13 mouse cellular contexts compared by ENCODE assay signal in genomic region chr15:87923906-87924305, GRCm38 (mm10).
DNase-seq lines count a peak whose midpoint lies in the region; ATAC-seq and TF ChIP-seq lines count a peak whose summit lies in the region.
"Had no signal": no experiment of that assay in that cellular context is flagged by ENCODE, and none has a peak within 500 bp of the region (broad histone marks: within the 10 kb centered on the region; RNA-seq: fewer than 3 reads in every experiment).

No protein-coding gene starts in this region.

- no peak overlapping the region for H3K4me2 ChIP-seq in forebrain, postnatal 0 days (ENCODE audit: low read depth)
- no peak overlapping the region for H3K4me2 ChIP-seq in forebrain, embryonic 16.5 days (ENCODE audit: low read length)
- H3K4me2 ChIP-seq in liver, postnatal 0 days (ENCODE audit: low read depth, low read length), result no peak overlapping the region
- H3K4me2 ChIP-seq in liver, embryonic 11.5 days, result no peak overlapping the region

- no peak for TF ChIP-seq EP300 in liver, postnatal 0 days (IDR thresholded peaks at IDR 0.05; ENCODE audit: low read depth)

- no peak overlapping the region for H3K4me3 ChIP-seq in forebrain, postnatal 0 days (ENCODE audit: low read depth, low read length)
- H3K4me3 ChIP-seq in forebrain, embryonic 16.5 days (replicated peaks; ENCODE audit: low read length), result no peak overlapping the region
- H3K4me3 ChIP-seq in liver, postnatal 0 days (ENCODE audit: low read depth, low read length), result no peak overlapping the region
- no peak overlapping the region for H3K4me3 ChIP-seq in liver, embryonic 11.5 days (ENCODE audit: low read depth, low read length)
- H3K4me3 ChIP-seq in olfactory bulb, adult 2 months (ENCODE audit: insufficient read depth, low read depth, low read length), result no peak overlapping the region
- H3K4me3 ChIP-seq: erythroblast, embryonic 14.5 days had no signal

- no peak for DNase-seq in forebrain, postnatal 0 days
- DNase-seq in liver, postnatal 0 days, result no peak
- no peak for DNase-seq in liver, embryonic 11.5 days (ENCODE audit: low spot score)
- DNase-seq in R1 (ENCODE audit: low read depth, low spot score), result peak; percentile 64
- DNase-seq: cerebellum, adult 8-10 months; kidney, adult 11 months; lung, adult 18-20 months; midbrain, embryonic 14.5 days had no signal

- no peak for TF ChIP-seq POLR2A in olfactory bulb, adult 2 months (IDR thresholded peaks at IDR 0.05; ENCODE audit: insufficient read depth, low read depth, low read length)

- no peaks in the 10 kb centered on the region for H3K36me3 ChIP-seq in forebrain, postnatal 0 days (ENCODE audit: insufficient read depth)
- no peaks in the 10 kb centered on the region for H3K36me3 ChIP-seq in forebrain, embryonic 16.5 days (ENCODE audit: control insufficient read depth, insufficient read depth)
- no peaks in the 10 kb centered on the region for H3K36me3 ChIP-seq in liver, postnatal 0 days (replicated peaks; ENCODE audit: insufficient read depth, low read length)
- no peaks in the 10 kb centered on the region for H3K36me3 ChIP-seq in liver, embryonic 11.5 days (ENCODE audit: control insufficient read depth, insufficient read depth, low read length)

- H3K4me1 ChIP-seq in forebrain, postnatal 0 days (ENCODE audit: insufficient read depth), result no peaks in the 10 kb centered on the region
- peaks cover 4% of the 10 kb centered on the region; the same call in 1 of the 2 replicates for H3K4me1 ChIP-seq in forebrain, embryonic 16.5 days (replicated peaks; ENCODE audit: control insufficient read depth, insufficient read depth, low read length)
- no peaks in the 10 kb centered on the region for H3K4me1 ChIP-seq in liver, postnatal 0 days (ENCODE audit: insufficient read depth)
- no peaks in the 10 kb centered on the region for H3K4me1 ChIP-seq in liver, embryonic 11.5 days (replicated peaks; ENCODE audit: control insufficient read depth, insufficient read depth, low read length)
- peaks cover 18% of the 10 kb centered on the region for H3K4me1 ChIP-seq in olfactory bulb, adult 2 months (ENCODE audit: control insufficient read depth, insufficient read depth, low read length)

- peak; percentile 52 for TF ChIP-seq CTCF in forebrain, postnatal 0 days (IDR thresholded peaks at IDR 0.05; ENCODE audit: low read depth)
- peak; percentile 20; the same call in 1 of the 2 replicates for TF ChIP-seq CTCF in liver, postnatal 0 days (IDR thresholded peaks at IDR 0.05; ENCODE audit: low read depth)
- TF ChIP-seq CTCF in olfactory bulb, adult 2 months (IDR thresholded peaks at IDR 0.05; ENCODE audit: insufficient read depth, low read depth, low read length), result peak; percentile 33; the same call in 1 of the 2 replicates

- no peaks in the 10 kb centered on the region for H3K9me3 ChIP-seq in forebrain, postnatal 0 days (ENCODE audit: low read length)
- no peaks in the 10 kb centered on the region for H3K9me3 ChIP-seq in forebrain, embryonic 16.5 days (ENCODE audit: control insufficient read depth, low read length)
- no peaks in the 10 kb centered on the region; the same call in 1 of the 2 replicates for H3K9me3 ChIP-seq in liver, postnatal 0 days (ENCODE audit: low read length)
- H3K9me3 ChIP-seq in liver, embryonic 11.5 days (ENCODE audit: control insufficient read depth, low read length), result no peaks in the 10 kb centered on the region

- WGBS in forebrain, postnatal 0 days, result 43% methylated on average over 9 of the region's 9 CpGs
- WGBS in forebrain, embryonic 16.5 days, result 42% methylated on average over 9 of the region's 9 CpGs
- 37% methylated on average over 9 of the region's 9 CpGs for WGBS in liver, postnatal 0 days (ENCODE audit: insufficient replicate concordance)
- 39% methylated on average over 9 of the region's 9 CpGs for WGBS in liver, embryonic 11.5 days
- WGBS in olfactory bulb, adult 2 months, result 50% methylated on average over 9 of the region's 9 CpGs

- no peak overlapping the region for H3K9ac ChIP-seq in forebrain, postnatal 0 days
- H3K9ac ChIP-seq in forebrain, embryonic 16.5 days (replicated peaks; ENCODE audit: low read depth, low read length), result no peak overlapping the region
- H3K9ac ChIP-seq in liver, postnatal 0 days (replicated peaks), result no peak overlapping the region
- no peak overlapping the region for H3K9ac ChIP-seq in liver, embryonic 11.5 days (ENCODE audit: low read depth, low read length)

- H3K27ac ChIP-seq in forebrain, postnatal 0 days (ENCODE audit: low read depth, low read length), result no peak overlapping the region
- no peak overlapping the region for H3K27ac ChIP-seq in forebrain, embryonic 16.5 days (ENCODE audit: low read length)
- no peak overlapping the region for H3K27ac ChIP-seq in liver, postnatal 0 days (ENCODE audit: low read depth)
- no peak overlapping the region for H3K27ac ChIP-seq in liver, embryonic 11.5 days (ENCODE audit: low read depth, low read length)
- H3K27ac ChIP-seq in olfactory bulb, adult 2 months (ENCODE audit: insufficient read depth, low read depth, low read length), result no peak overlapping the region

- ATAC-seq in forebrain, postnatal 0 days, result no peak
- ATAC-seq in forebrain, embryonic 16.5 days, result no peak
- no peak for ATAC-seq in liver, postnatal 0 days
- no peak for ATAC-seq in liver, embryonic 11.5 days (replicated peaks; ENCODE audit: low FRiP score)
- no peak for ATAC-seq in megakaryocyte-erythroid progenitor cell, adult 5-6 weeks (replicated peaks; ENCODE audit: low FRiP score, low TSS enrichment, poor library complexity, severe bottlenecking)

- H3K27me3 ChIP-seq in forebrain, postnatal 0 days (ENCODE audit: insufficient read depth, low read length), result no peaks in the 10 kb centered on the region
- H3K27me3 ChIP-seq in forebrain, embryonic 16.5 days (replicated peaks; ENCODE audit: control insufficient read depth, insufficient read depth, low read length), result no peaks in the 10 kb centered on the region
- H3K27me3 ChIP-seq in liver, postnatal 0 days (ENCODE audit: insufficient read depth, low read length), result no peaks in the 10 kb centered on the region
- no peaks in the 10 kb centered on the region for H3K27me3 ChIP-seq in liver, embryonic 11.5 days (replicated peaks; ENCODE audit: control insufficient read depth, insufficient read depth, low read length)
- H3K27me3 ChIP-seq: CH12.LX had no signal
